Mouse (Mus musculus): ENCODE results near the gene Mrps25.

Mrps25 gene

DNA sequence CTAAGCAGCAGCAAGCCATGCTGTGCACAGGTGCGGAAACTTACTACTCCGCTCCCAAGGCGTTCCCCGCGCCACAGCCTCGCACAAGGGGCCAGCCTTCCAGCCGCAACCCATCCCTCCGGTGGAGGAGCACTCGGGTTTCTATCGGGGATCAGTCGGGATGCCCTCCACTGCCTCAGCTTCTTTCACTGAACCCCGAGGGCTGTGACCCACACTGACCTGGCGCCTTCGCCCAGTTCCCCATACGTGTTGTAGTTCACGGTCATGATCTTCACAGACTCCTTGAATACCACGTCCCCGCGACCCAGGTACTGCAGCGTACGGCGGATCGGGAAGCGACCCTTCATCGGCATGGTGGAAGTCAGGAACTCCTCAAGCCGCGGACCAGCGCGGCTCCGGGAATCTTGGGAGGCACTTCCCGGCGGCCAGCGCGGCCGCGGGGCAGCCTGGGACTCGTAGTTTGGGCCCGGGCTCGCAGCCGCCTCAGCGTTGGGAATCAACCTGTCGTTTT, at the start of gene Mrps25:
Mrps25 (minus strand) TSS at position 413 of the 511 bp plus-strand sequence.
- in situ Hi-C loops (cut with MseI, MboI): no loop called here

- in situ Hi-C loops (cut with MseI, MboI): no loop called here
Measured at GRCm38 (mm10) chr6:92231762-92232161, 47.9 kb upstream of the Mrps25 start.

GRCm38 (mm10) chr6:92231356-92231755, 47.5 kb upstream of the Mrps25 start:
- in situ Hi-C loops (cut with MseI, MboI): no loop called here

- in situ Hi-C loops (cut with MseI, MboI): no loop called here
Measured at GRCm38 (mm10) chr6:92229586-92229985, 45.8 kb upstream of the Mrps25 start.

DNA sequence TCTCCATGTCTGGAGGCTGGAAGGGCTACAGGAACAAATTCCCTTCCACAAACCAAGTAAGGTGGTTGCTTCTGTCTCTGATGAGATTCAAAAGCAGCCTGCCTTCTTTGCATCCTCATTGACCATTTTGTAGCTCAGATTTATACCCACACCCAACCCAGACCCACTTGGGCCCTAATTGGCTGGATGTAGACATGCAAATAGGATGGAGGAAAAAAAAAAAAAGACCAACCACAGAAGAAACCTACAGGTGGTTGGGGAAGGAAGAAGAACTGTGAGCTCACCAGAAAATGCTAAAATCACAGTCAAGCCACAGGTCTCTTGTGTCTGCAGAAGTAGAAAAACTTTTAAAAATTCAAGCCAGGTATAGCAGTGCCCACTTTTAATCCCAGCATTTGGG, 45.3 kb upstream of the Mrps25 start:
- in situ Hi-C loops (cut with MseI, MboI): no loop called here

DNA sequence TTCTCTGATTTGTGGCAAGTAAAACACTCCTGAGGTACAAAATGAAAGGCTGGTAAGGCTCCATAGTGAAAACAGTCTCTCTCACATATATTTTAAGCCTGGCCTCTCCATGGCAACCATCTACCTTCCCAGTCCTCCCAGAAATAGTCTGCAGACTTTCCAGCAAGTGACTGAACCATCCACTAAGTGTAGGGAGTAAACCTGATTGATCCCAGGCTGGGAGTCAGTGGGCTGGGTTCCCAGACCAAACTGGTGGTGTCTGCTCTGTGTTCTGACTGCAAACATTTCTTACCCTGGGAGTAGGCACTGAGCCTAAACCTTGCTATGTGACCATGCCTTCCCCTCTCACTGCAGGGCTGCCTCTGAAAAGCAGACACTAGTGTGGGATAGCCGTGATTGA, 41.1 kb upstream of the Mrps25 start:
- in situ Hi-C loops (cut with MseI, MboI): loop anchor here in 1 of 2 experiments (5.0 kb wide), 1 partner anchor 42 kb away; no protein-coding TSS in a partner anchor

- in situ Hi-C loops (cut with MseI, MboI): loop anchor here in 1 of 2 experiments (5.0 kb wide), 1 partner anchor 45 kb away; no protein-coding TSS in a partner anchor
Measured at GRCm38 (mm10) chr6:92222021-92222420, 38.2 kb upstream of the Mrps25 start.

- in situ Hi-C loops (cut with MseI, MboI): loop anchor here in 1 of 2 experiments (5.0 kb wide), 1 partner anchor 46 kb away; no protein-coding TSS in a partner anchor
Measured at GRCm38 (mm10) chr6:92221604-92222003, 37.8 kb upstream of the Mrps25 start.

DNA sequence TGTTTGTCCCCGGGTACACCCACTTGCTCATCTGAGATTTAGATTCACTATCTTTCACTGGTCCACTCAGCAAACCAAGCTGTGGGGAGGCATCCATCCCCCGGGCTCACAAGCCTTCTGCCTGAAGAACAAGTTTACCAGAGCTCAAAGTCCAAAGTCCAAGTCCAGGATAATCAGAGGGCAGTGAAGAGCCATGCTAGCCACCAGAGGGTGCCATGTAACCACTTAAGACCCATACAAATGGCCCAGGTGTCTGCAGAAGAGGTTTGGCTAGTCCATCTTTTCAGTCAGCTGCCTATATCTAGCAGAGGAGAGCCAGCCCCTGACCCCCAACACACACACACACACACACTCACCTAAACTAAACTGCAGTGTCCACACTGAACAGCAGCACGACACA, 35.6 kb upstream of the Mrps25 start:
- in situ Hi-C loops (cut with MseI, MboI): loop anchor here in 1 of 2 experiments (10.0 kb wide), 1 partner anchor 45 kb away; no protein-coding TSS in a partner anchor

GRCm38 (mm10) chr6:92214773-92215449, 31.1 kb upstream of the Mrps25 start, which contains the start of gene Rbsn:
Gene Rbsn, minus strand, starts transcription at chr6:92214925.
- in situ Hi-C loops (cut with MseI, MboI): loop anchor here in 1 of 2 experiments (10.0 kb wide), 1 partner anchor 50 kb away; no protein-coding TSS in a partner anchor

GRCm38 (mm10) chr6:92214055-92214772, 30.4 kb upstream of the Mrps25 start:
- in situ Hi-C loops (cut with MseI, MboI): loop anchor here in 1 of 2 experiments (10.0 kb wide), 1 partner anchor 51 kb away; no protein-coding TSS in a partner anchor

- in situ Hi-C loops (cut with MseI, MboI): no loop called here
Measured at GRCm38 (mm10) chr6:92199414-92199813, 15.6 kb upstream of the Mrps25 start.

DNA sequence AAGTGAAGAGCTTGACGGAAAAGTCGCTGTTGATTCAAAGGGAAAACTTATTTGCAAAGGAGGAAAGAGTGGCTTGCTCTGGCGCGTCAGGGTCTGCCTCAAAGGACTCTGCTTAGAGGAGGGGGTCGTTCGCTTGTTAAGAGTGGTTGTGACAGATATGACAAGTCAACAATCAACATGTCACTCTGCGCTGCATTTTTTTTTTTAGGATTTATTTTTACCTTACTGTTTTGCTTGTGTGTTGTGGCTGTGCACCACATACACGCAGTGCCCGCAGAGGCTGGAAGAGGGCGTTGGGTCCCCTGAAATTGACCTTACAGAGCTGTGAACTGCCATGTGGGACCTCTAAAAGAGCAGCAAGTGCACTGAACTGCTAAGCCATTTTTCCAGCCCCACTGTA, 345 bp upstream of the Mrps25 start:
- in situ Hi-C loops (cut with MseI, MboI): no loop called here

DNA sequence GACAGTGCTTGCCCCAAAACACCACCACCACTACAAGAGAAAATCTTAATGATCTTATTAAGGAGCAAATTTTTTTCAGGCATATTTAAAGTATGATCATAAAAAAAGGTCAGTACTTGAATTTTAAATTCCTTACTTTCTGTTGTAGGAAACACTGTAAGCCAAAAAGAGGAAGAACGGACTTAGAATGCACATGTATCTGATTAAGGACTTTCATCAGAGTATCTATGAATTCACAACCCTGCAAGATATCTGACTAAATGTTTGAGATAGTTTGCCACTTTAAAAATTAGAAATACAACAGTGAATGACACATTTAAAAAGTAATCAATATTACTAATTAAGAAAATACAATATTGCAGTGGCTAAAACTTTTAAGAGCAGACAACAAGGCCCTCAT, 7.4 kb downstream of the Mrps25 start:
- in situ Hi-C loops (cut with MseI, MboI): no loop called here

DNA sequence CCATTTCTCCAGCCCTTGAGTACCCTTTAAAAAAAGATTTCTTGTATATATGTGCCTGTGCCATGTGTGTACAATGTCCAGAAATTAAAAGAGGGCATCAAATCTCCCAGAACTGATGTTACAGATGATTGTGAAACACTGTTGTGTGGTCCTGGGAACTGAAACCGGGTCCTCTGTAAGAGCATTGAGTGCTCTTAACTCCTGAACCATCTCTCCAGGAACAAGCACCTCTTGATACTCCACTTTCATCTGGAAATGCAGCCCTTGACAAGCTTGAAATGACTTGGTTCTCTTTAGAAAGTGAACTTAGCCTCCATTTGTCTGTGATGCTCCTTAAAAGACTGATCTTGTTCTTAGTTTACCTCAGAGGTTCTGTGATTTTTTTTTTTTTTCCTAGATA, 21.1 kb downstream of the Mrps25 start:
- in situ Hi-C loops (cut with MseI, MboI): no loop called here

DNA sequence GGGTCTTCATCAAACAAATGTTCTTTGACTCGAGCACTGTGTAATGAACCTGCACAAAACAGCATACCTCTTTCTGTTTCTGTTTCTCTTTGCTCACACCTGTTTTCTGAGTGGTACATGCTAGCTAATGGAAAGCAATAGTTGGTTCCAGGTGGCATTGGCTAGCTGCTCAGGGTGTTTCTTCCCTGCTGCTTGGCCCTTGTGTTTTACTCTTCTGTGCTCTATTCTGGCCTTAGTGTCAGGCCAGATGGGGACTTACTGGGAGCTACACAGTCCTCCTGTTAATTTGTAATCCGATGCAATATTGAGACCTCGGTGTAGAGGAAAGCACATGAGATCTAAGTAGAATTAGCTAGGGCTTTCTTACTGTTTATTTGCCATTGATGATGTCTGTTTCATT, 25.0 kb downstream of the Mrps25 start:
- in situ Hi-C loops (cut with MseI, MboI): no loop called here

- in situ Hi-C loops (cut with MseI, MboI): no loop called here
Measured at GRCm38 (mm10) chr6:92153774-92154173, 30.1 kb downstream of the Mrps25 start.

DNA sequence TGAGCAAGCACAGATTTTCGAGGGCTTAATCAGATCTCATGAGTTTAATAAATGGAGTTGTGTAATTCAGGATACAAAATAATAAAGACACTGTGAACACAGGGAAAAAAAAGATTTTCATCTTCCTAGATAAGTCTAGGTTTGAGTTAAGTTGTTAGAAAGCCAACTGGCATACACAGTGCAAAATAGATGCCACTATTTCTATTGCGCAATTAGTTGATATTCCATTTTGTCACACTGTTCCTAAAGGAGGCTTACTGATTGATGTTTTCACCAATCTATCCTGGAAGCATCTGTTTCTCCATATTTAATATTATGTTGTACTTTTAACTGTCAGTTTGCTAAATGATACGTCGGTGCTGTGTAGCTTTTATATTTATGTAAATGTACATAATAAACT, 38.0 kb downstream of the Mrps25 start:
- in situ Hi-C loops (cut with MseI, MboI): no loop called here

DNA sequence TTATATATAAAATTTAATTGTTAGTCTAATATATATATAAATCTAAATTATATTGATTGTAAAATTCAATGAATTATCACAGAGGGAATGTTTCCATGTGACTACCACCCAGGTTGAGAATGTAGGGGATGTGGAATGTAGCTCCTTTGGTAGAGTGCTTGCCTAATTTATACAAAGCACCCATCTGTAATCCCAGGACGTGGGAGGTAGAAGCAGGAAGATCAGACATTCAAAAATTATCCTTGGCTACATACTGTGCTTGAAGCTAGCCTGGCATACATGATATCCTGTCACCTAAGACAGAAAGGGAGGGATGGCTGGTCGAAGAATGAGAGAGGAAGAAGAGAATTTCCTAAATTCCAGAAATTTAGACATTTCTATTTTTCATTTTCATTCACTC, 47.5 kb downstream of the Mrps25 start:
- in situ Hi-C loops (cut with MseI, MboI): no loop called here

DNA sequence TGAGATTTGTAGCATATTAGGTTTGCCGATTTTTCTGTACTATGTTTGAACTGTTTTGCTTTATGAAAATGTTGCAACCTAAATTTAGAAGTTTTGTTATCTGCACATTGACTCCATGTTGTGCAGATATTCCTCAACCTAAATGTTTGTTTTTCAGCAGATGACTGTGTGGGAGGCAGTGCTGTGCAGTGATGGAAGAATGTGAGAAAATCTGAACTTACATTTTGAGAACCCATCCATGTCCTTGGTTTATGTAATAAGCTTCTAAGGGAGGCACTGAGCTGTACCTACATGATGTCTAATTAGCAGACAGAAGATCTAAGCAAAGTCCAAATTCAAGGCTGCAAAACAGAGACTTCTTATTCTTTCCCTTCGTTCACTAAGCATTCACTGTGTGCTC, 50.2 kb downstream of the Mrps25 start:
- in situ Hi-C loops (cut with MseI, MboI): no loop called here

DNA sequence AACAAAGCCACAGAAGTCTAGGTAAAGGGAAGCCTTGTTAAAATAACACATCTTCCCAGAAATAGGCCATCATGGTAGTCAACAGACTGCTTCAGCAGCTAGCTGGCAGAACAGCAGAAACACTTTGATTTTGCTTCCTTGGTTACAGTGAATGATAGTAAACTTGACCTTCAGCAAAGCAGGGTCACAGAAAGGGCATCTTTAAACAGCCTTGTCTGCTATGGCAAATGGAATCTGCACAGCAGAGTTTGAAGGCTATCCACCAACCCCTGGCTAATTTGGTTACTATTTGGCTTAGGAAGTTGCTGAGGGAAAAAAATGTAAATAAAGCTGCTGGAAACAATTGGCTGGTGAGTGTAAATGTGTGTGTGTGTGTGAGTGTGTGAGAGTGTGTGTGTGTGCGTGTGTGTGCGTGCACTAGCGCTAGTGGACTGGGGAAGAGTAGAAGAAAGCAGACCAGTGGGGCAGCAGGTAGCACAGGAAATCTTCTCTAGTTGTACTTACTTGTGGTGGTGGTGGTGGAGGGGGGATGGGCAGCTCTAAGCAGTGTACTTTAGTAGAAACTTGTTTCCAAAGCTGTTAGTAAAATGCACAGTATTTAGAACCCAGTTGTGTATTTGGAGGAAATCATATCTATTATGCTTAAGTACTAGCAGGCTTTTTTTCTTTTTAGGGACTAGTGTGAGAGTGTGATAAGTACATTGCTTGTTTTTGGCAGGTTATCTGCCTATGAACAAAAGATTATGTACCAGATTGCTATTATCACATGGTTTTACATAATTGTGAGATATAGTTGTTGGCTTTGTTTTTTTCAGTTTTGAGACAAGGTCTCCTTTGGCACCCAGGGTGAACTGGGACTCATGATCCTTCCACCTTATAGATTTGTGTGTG, 51.6 kb downstream of the Mrps25 start:
- in situ Hi-C loops (cut with MseI, MboI): no loop called here

Measured in mouse trophoblast stem cell (cell line).